Mouse (Mus musculus): ENCODE measurements around the gene Col5a1.

Col5a1 gene

GRCm38 (mm10) chr2:27973840-27974239, 87.6 kb downstream of the Col5a1 start:
- peak; percentile 37 for DNase-seq (ENCODE audit: low spot score)

GRCm38 (mm10) chr2:27975786-27976185, 89.6 kb downstream of the Col5a1 start:
- no peak for DNase-seq (ENCODE audit: low spot score)

- DNase-seq (ENCODE audit: low spot score), result no peak
Observed at GRCm38 (mm10) chr2:27976512-27976911, 90.3 kb downstream of the Col5a1 start.

GRCm38 (mm10) chr2:27981066-27981465, 94.8 kb downstream of the Col5a1 start:
- DNase-seq (ENCODE audit: low spot score), result no peak

- DNase-seq (ENCODE audit: low spot score), result no peak
Observed at GRCm38 (mm10) chr2:27981621-27982535, 95.7 kb downstream of the Col5a1 start.

- no peak for DNase-seq (ENCODE audit: low spot score)
Observed at GRCm38 (mm10) chr2:27983093-27983492, 96.9 kb downstream of the Col5a1 start.

- DNase-seq (ENCODE audit: low spot score), result peak; percentile 6
Observed at GRCm38 (mm10) chr2:27983884-27984283, 97.7 kb downstream of the Col5a1 start.

- no peak for DNase-seq (ENCODE audit: low spot score)
Observed at GRCm38 (mm10) chr2:27986751-27987150, 100.5 kb downstream of the Col5a1 start.

GRCm38 (mm10) chr2:27990430-27991211, 104.4 kb downstream of the Col5a1 start:
- no peak for DNase-seq (ENCODE audit: low spot score)

GRCm38 (mm10) chr2:27993416-27993815, 107.2 kb downstream of the Col5a1 start:
- DNase-seq (ENCODE audit: low spot score), result no peak

GRCm38 (mm10) chr2:27999996-28000583, 113.9 kb downstream of the Col5a1 start:
- no peak for DNase-seq (ENCODE audit: low spot score)

- DNase-seq (ENCODE audit: low spot score), result no peak
Observed at GRCm38 (mm10) chr2:28000660-28001059, 114.4 kb downstream of the Col5a1 start.

- no peak for DNase-seq (ENCODE audit: low spot score)
Observed at GRCm38 (mm10) chr2:28001206-28001605, 115.0 kb downstream of the Col5a1 start.

GRCm38 (mm10) chr2:28005187-28005586, 119.0 kb downstream of the Col5a1 start:
- no peak for DNase-seq (ENCODE audit: low spot score)

- DNase-seq (ENCODE audit: low spot score), result no peak
Observed at GRCm38 (mm10) chr2:28008261-28008660, 122.0 kb downstream of the Col5a1 start.

GRCm38 (mm10) chr2:28012367-28012766, 126.1 kb downstream of the Col5a1 start:
- no peak for DNase-seq (ENCODE audit: low spot score)

- DNase-seq (ENCODE audit: low spot score), result no peak
Observed at GRCm38 (mm10) chr2:28014778-28015177, 128.6 kb downstream of the Col5a1 start.

- DNase-seq (ENCODE audit: low spot score), result no peak
Observed at GRCm38 (mm10) chr2:28024416-28024815, 138.2 kb downstream of the Col5a1 start.

GRCm38 (mm10) chr2:28025776-28026175, 139.6 kb downstream of the Col5a1 start:
- DNase-seq (ENCODE audit: low spot score), result no peak

GRCm38 (mm10) chr2:28031860-28032259, 145.6 kb downstream of the Col5a1 start:
- DNase-seq (ENCODE audit: low spot score), result no peak

- DNase-seq (ENCODE audit: low spot score), result no peak
Observed at GRCm38 (mm10) chr2:28032469-28032868, 146.2 kb downstream of the Col5a1 start.

- no peak for DNase-seq (ENCODE audit: low spot score)
Observed at GRCm38 (mm10) chr2:28034011-28034710, 147.9 kb downstream of the Col5a1 start.
